Mouse (Mus musculus) ES-E14 (cell line): Measurements from ENCODE around the gene Pld6. TPM values are rescaled to one million over a fixed set of nuclear protein-coding genes. Genes with fewer than 3 reads are reported as not detected.
"Not testable (repeated sequence)": the region's sequence is repeated elsewhere in the genome, so short reads cannot be mapped to it uniquely, and the experiment has no call there.

Source experiments
- DNase-seq: peaks from one replicate; pipeline ENCODE4 v3.0.0-alpha.2; 2013; ENCODE audit warnings: low read depth, low spot score
- H3K27ac ChIP-seq: 2 replicates; pipeline ENCODE4 v1.5.1; 2012; ENCODE audit warnings: low read depth, mild to moderate bottlenecking, low read length, moderate library complexity, mixed read lengths; ENCODE audit not compliant: poor library complexity, insufficient read depth, severe bottlenecking
- H3K36me3 ChIP-seq: 2 replicates; pipeline ENCODE4 v1.6.1; 2012; ENCODE audit warnings: mild to moderate bottlenecking, low read length, moderate library complexity, mixed read lengths; ENCODE audit not compliant: control insufficient read depth, poor library complexity, insufficient read depth, severe bottlenecking
- H3K4me1 ChIP-seq, 2 experiments: fragments of 150-350 bp in 1 of 2; sonication (generic) in 1 of 2; 2 replicates each; pipeline ENCODE4 v1.6.1; 2012; ENCODE audit warnings: low read length in 2 of 2, mild to moderate bottlenecking in 1 of 2, mixed read lengths in 1 of 2; ENCODE audit not compliant: control insufficient read depth in 2 of 2, insufficient read depth in 2 of 2, poor library complexity in 1 of 2
- H3K4me3 ChIP-seq, 2 experiments: fragments of 150-350 bp in 1 of 2; sonication (generic) in 1 of 2; 2 replicates each; pipeline ENCODE4 v1.5.1; 2012; ENCODE audit warnings: low read length in 2 of 2, low read depth in 1 of 2, mild to moderate bottlenecking in 1 of 2, mixed read lengths in 1 of 2; ENCODE audit not compliant: insufficient read depth in 1 of 2, poor library complexity in 1 of 2, severe bottlenecking in 1 of 2
- H3K9ac ChIP-seq: 2 replicates; pipeline ENCODE4 v1.6.1; 2012; ENCODE audit warnings: low read depth, mild to moderate bottlenecking, low read length, mixed read lengths; ENCODE audit not compliant: poor library complexity, insufficient read depth, severe bottlenecking
- H3K9me3 ChIP-seq: fragments of 150-350 bp; sonication (generic); 2 replicates; pipeline ENCODE4 v1.6.1; 2012; ENCODE audit warnings: low read depth, mild to moderate bottlenecking, low read length; ENCODE audit not compliant: control insufficient read depth, insufficient read depth
- CHD2 ChIP-seq: IDR thresholded peaks from 2 replicates; pipeline ENCODE4 v1.6.1; 2014; ENCODE audit warnings: mild to moderate bottlenecking, low read depth, low read length, inconsistent platforms
- HCFC1 ChIP-seq: IDR thresholded peaks from 2 replicates; pipeline ENCODE4 v1.6.1; 2012; ENCODE audit warnings: low read length, inconsistent platforms, borderline replicate concordance; ENCODE audit not compliant: insufficient read depth
- MAFK ChIP-seq: IDR thresholded peaks from 2 replicates; pipeline ENCODE4 v1.6.1; 2014; ENCODE audit warnings: mild to moderate bottlenecking, low read depth, low read length, inconsistent platforms; ENCODE audit not compliant: insufficient read depth
- ZC3H11A ChIP-seq: IDR thresholded peaks from 2 replicates; pipeline ENCODE4 v1.6.1; 2012; ENCODE audit warnings: low read depth, mild to moderate bottlenecking, inconsistent platforms, low read length, borderline replicate concordance
- ZNF384 ChIP-seq: IDR thresholded peaks from 2 replicates; pipeline ENCODE4 v1.6.1; 2012; ENCODE audit warnings: low read depth, low read length, inconsistent platforms
- in situ Hi-C, 2 experiments: fragments of 600-800 bp; cut with MboI; formaldehyde crosslinking; loops; one replicate each; pipeline ENCODE4 v1.15.1; 2025; ENCODE audit warnings: low sequenced_read_pairs in 2 of 2, inconsistent platforms in 1 of 2; ENCODE audit not compliant: unreplicated experiment in 2 of 2
- total RNA-seq: library from RNA; depleted of rRNA; stranded (reverse); fragments of 300-350 nt; gene quantifications from 2 replicates; pipeline ENCODE4 v1.2.3, GENCODE M21; 2012

Gene Pld6
- total RNA-seq, 1 experiment = 9.0 TPM

DNA sequence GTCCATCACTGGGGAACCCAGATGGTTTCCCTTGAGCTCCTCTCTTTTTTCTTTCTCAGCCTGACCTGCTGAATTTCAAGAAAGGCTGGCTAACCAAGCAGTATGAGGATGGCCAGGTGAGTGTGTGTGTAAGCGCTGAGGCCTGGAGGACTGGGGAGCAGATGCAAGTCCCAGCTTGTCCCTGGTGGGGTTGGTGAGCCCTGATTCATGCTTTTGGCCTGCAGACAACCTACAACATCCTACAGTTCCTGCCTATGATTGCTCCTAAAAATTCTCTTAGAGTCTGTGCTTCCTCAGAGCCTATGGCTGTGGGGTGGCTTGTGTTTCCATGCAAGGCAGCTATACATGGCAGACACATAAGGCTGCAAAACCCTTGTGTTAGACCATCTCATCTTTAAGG lies 43.7 kb downstream of the Pld6 start:
- in situ Hi-C loops = no loop called here
- no peak for DNase-seq
- Histone ChIP-seq H3K9me3 (no peaks in the 10 kb centered on the region), H3K27ac (no peak overlapping the region), H3K36me3 (peaks cover 29% of the 10 kb centered on the region; the same call in 1 of the 2 replicates), H3K4me1 (0 out of 4 replicates have a peak, but pooled peaks cover 0 to 2% of the 10 kb centered on the region in 2 experiments), H3K4me3 (no peak overlapping the region), H3K9ac (no peak overlapping the region)
- TF ChIP-seq MAFK = no peak
- TF ChIP-seq CHD2 = no peak
- TF ChIP-seq HCFC1 = no peak
- TF ChIP-seq ZNF384 = no peak
- TF ChIP-seq ZC3H11A = no peak

DNA sequence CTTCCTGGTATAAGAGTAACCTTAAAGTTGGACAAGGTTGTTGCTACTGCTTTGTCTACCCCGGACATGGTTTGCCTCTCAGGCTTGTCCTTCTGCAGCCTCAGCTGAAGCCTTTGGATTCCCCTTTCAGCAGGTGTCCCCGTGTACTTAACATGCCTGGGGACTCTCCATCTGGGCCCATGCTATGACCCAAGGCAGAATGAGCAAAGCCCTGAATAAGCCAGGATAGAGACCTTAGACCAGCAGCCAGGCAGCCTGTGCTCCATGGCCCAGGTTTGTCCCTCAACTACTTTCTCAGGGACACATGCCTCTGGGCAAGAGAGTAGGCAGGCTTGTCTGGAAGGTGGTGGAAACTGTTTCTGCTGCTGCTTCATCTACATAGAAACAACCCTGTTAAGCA lies 44.1 kb downstream of the Pld6 start:
- Histone ChIP-seq H3K9me3 (no peaks in the 10 kb centered on the region), H3K9ac (no peak overlapping the region), H3K4me3 (no peak overlapping the region), H3K36me3 (peaks cover 29% of the 10 kb centered on the region; the same call in 1 of the 2 replicates), H3K27ac (no peak overlapping the region), H3K4me1 (0 out of 4 replicates have a peak, but pooled peaks cover 0 to 2% of the 10 kb centered on the region in 2 experiments)
- in situ Hi-C loops = no loop called here
- DNase-seq = no peak
- no peak for TF ChIP-seq MAFK
- TF ChIP-seq CHD2 = no peak
- no peak for TF ChIP-seq HCFC1
- no peak for TF ChIP-seq ZNF384
- no peak for TF ChIP-seq ZC3H11A

DNA sequence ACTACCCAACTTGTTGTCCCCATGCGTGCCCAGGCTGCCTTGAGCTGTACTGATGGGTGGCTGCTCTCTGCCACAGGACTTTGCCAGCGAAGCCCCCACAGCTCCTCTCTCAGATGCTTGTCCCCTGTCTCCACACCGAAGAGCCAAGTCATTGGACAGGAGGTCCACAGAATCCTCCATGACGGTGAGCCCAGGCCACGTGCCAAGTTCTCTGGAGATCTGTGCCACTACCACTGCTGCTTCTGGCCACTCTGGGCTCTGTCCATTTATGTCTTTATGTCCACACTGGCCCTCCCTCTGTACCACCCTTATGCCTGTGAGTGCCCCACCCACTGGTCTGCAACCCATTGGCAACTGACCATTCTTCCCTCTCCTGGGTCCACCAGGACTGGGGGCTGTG lies 45.5 kb downstream of the Pld6 start:
- no peak overlapping the region for H3K9ac ChIP-seq
- TF ChIP-seq ZC3H11A = no peak
- TF ChIP-seq ZNF384 = no peak
- no peak for TF ChIP-seq CHD2
- no peak for TF ChIP-seq MAFK
- no peak for TF ChIP-seq HCFC1
- H3K4me3 ChIP-seq = no peak overlapping the region
- DNase-seq = no peak
- no peaks in the 10 kb centered on the region for H3K9me3 ChIP-seq
- 0 out of 4 replicates have a peak, but pooled peaks cover 0 to 2% of the 10 kb centered on the region in 2 experiments for H3K4me1 ChIP-seq
- H3K27ac ChIP-seq = no peak overlapping the region
- H3K36me3 ChIP-seq = peaks cover 35% of the 10 kb centered on the region
- in situ Hi-C loops = no loop called here

DNA sequence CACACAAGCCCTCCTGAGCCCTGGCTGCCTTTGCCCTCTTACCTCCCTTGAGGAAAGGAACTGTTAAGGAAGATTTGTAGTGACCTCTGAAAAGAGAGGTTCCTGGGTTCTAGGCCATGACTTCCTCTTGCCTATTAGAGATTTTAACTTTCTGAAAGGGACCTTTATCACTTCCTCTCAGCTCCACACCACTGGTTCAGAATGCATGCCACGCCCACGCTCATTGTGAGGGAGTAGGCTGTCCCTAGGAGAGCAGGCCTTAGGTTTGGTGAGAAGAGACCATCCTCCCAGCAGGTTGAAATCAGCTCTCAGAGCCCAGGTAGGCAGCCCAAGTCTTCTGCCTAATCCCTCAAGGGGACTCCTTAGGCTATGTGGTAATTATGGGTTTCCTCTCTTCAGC lies 47.4 kb downstream of the Pld6 start:
- in situ Hi-C loops = no loop called here
- Histone ChIP-seq H3K36me3 (peaks cover 38% of the 10 kb centered on the region), H3K4me3 (no peak overlapping the region), H3K27ac (no peak overlapping the region), H3K9me3 (no peaks in the 10 kb centered on the region), H3K9ac (no peak overlapping the region), H3K4me1 (0 out of 4 replicates have a peak, but pooled peaks cover 0 to 2% of the 10 kb centered on the region in 2 experiments)
- DNase-seq = no peak
- no peak for TF ChIP-seq ZC3H11A

DNA sequence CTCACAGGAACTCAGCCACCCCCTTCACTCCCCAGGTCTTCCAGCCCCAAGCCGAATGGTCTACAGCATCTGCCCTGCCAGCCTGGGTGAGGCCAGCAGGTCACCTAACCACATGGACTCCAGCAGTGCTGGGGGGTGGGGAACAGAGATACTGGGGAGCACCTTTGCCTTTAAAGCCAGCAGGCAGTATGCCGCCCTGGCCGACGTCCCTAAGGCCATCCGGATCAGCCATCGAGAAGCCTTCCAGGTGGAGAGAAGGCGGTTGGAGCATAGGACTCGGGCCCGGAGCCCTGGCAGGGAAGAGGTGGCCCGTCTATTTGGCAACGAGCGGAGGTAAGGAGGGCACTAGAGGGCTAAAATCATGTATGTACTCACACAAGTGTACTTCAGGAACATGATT lies 50.2 kb downstream of the Pld6 start:
- H3K9ac ChIP-seq = no peak overlapping the region
- TF ChIP-seq ZNF384 = no peak
- no peak for TF ChIP-seq CHD2
- no peak for TF ChIP-seq ZC3H11A
- no peak for TF ChIP-seq HCFC1
- TF ChIP-seq MAFK = no peak
- no peak for DNase-seq
- H3K27ac ChIP-seq = no peak overlapping the region
- 0 out of 4 replicates have a peak, but pooled peaks cover 0 to 2% of the 10 kb centered on the region in 2 experiments for H3K4me1 ChIP-seq
- no peak overlapping the region for H3K4me3 ChIP-seq
- H3K9me3 ChIP-seq = no peaks in the 10 kb centered on the region
- H3K36me3 ChIP-seq = peaks cover 29% of the 10 kb centered on the region
- in situ Hi-C loops = no loop called here

DNA sequence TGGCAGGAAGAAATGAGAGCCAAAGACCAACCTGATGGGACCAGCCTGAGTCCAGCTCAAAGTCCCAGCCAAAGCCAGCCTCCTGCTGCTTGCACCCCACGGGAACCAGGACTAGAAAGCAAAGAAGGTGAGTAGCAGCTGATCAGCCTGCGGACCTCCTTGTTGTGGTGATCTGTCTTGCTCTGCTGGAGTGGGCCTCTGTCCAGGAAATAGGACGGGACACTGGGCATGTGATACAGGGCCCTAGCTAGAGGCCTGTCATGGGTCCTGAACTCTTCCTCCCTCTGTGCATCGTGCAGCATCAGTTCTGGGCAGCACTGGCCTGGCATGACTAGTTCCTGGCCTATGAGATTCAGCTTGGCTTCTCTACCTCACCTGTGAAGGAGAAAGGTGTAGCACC lies 51.5 kb downstream of the Pld6 start:
- H3K9ac ChIP-seq, H3K27ac ChIP-seq, H3K4me3 ChIP-seq, DNase-seq, H3K4me1 ChIP-seq, H3K9me3 ChIP-seq, in situ Hi-C loops: not testable (repeated sequence)
- H3K36me3 ChIP-seq = peaks cover 17% of the 10 kb centered on the region
